Mouse (Mus musculus) heart, adult 2 months (tissue): Measurements from ENCODE around the gene Relt.

Source experiments
- CTCF ChIP-seq: fragments of 200-600 bp; IDR thresholded peaks from 2 replicates; pipeline ENCODE4 v1.8.1; 2022; ENCODE audit warnings: antibody characterized with exemption, mild to moderate bottlenecking, moderate library complexity
- POLR2A ChIP-seq: fragments of 200-500 bp; IDR thresholded peaks from 2 replicates; pipeline ENCODE4 v1.6.1; 2011; ENCODE audit warnings: mild to moderate bottlenecking, low read depth, low read length, control low read depth; ENCODE audit not compliant: insufficient read depth

DNA sequence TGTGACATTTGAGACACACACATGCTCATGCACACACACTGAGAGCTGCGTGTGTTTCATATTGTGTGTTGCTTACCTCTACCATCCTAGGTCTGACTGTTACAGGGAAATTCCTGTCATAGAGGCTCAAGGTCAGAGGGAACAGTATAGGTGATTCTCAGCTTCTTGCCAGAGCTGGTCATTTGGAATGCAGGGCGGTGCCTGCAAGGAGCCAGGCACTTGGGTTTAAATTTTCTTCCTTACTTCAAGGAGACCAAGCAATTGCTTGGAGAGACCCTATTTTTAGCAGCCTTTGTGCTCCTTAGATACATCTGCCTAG, 45.8 kb downstream of the Relt start:
- no peak for TF ChIP-seq CTCF
- no peak for TF ChIP-seq POLR2A
